Mouse (Mus musculus): ENCODE results near the gene Hrh1. TPM values are rescaled to one million over a fixed set of nuclear protein-coding genes. Genes with fewer than 3 reads are reported as not detected.

Hrh1 gene
- polyA plus RNA-seq, 1 experiment from 2014 or later: not detected

DNA sequence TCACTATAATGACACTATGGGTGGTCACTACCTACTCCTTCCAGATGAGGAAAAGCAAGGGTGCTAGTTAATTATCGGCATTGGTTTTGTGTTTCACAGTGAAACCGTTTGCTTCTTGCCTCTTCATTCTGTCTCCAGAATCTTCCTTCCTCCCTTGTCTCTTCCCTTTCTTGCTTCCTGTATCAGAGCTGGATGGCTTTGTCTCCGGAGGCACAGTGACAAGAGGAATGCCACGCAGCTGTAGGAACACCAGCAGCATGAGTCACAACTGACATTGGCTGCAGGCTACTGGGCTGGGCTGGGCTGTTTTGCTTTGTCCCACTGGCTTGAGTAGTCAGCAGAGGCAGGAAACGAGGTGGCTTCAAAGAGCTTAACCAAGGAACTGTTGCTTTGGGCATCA is 6.4 kb downstream of the Hrh1 start:
- no peak overlapping the region for H3K4me2 ChIP-seq
- peaks cover 15% of the 10 kb centered on the region for H3K27me3 ChIP-seq (ENCODE audit: insufficient read depth, low read length)
- no peak overlapping the region for H3K9ac ChIP-seq
- DNase-seq (no peak), ATAC-seq (ENCODE audit: insufficient read depth) (no peak)
- H3K9me3 ChIP-seq (ENCODE audit: low read depth, low read length): peaks cover 5% of the 10 kb centered on the region; the same call in 1 of the 2 replicates
- WGBS: 38% methylated on average over 5 of the region's 5 CpGs
- H3K27ac ChIP-seq (ENCODE audit: low read depth): no peak overlapping the region
- H3K4me3 ChIP-seq (ENCODE audit: low read depth, low read length): no peak overlapping the region
- TF ChIP-seq CTCF (IDR thresholded peaks at IDR 0.05; ENCODE audit: low read depth): no peak
- no peaks in the 10 kb centered on the region for H3K4me1 ChIP-seq (ENCODE audit: insufficient read depth)
- H3K36me3 ChIP-seq (ENCODE audit: insufficient read depth): no peaks in the 10 kb centered on the region

DNA sequence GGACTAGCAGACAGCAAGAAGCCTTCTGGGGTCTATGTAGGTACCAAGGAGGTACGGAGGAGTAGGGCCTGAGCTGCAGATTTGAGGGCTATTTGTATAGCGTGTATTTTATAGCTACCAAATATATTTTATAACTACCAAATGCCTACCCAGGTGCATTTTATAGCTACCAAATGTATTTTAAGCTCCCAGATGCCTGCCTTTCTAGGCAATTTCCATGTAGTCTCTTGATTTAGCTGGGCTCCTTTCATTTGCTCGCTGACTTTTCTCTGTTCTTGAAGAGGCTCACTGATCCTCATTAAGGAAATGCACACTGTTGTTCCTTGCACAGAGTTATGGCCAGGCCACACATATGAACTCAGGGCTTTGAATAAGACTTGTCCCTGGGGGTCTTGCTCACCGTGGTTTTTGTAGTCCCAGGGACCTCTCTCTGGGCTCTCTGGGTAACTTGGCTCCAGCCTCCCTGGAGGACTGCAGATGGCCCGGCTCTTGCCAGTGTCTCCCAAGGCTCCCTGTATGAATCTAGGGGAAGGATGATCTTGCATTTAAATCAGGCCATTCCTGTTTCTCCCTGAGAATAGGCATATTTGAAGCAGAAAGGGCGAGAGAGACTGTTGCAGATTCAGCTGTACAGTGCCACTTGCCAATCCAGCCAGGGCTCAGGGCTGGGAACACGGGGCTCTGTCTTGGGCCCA is 7.2 kb downstream of the Hrh1 start:
- Histone ChIP-seq H3K27me3 (ENCODE audit: insufficient read depth, low read length) (peaks cover 7% of the 10 kb centered on the region; the same call in 1 of the 2 replicates), H3K36me3 (ENCODE audit: insufficient read depth) (no peaks in the 10 kb centered on the region), H3K27ac (ENCODE audit: low read depth) (no peak overlapping the region), H3K4me2 (no peak overlapping the region), H3K9me3 (ENCODE audit: low read depth, low read length) (peaks cover 5% of the 10 kb centered on the region; the same call in 1 of the 2 replicates), H3K9ac (no peak overlapping the region), H3K4me1 (ENCODE audit: insufficient read depth) (no peaks in the 10 kb centered on the region), H3K4me3 (ENCODE audit: low read depth, low read length) (no peak overlapping the region)
- DNase-seq: no peak
- WGBS: 82% methylated on average over 7 of the region's 7 CpGs
- no peak for TF ChIP-seq CTCF (IDR thresholded peaks at IDR 0.05; ENCODE audit: low read depth)
- no peak for ATAC-seq (ENCODE audit: insufficient read depth)

DNA sequence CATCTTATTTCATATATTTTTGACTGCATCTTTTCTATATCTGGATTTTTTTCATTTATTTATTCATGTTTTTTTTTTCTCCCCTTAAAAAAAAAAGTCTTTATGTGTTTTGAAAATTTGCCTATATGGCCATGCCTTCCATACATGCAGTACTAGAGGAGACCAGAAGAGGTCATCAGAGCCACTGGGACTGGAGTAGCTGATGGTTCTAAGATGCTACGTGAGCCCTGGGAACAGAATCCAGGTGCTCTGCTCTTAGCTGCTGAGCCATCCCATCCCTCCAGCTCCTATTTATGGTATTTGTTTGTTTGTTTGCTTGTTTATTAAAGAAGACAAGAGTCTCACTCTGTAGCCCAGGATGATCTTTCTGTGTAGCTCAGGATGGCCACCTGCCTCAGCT is 8.9 kb downstream of the Hrh1 start:
- no peak overlapping the region for H3K9ac ChIP-seq
- no peaks in the 10 kb centered on the region for H3K36me3 ChIP-seq (ENCODE audit: insufficient read depth)
- TF ChIP-seq CTCF (IDR thresholded peaks at IDR 0.05; ENCODE audit: low read depth): peak; percentile 61
- H3K27me3 ChIP-seq (ENCODE audit: insufficient read depth, low read length): no peaks in the 10 kb centered on the region
- H3K27ac ChIP-seq (ENCODE audit: low read depth): no peak overlapping the region
- ATAC-seq (ENCODE audit: insufficient read depth): no peak
- H3K4me2 ChIP-seq: no peak overlapping the region
- no peak overlapping the region for H3K4me3 ChIP-seq (ENCODE audit: low read depth, low read length)
- H3K4me1 ChIP-seq (ENCODE audit: insufficient read depth): no peaks in the 10 kb centered on the region
- peak; percentile 63 for DNase-seq
- WGBS: 43% methylated on average over 1 of the region's 1 CpGs
- H3K9me3 ChIP-seq (ENCODE audit: low read depth, low read length): peaks cover 5% of the 10 kb centered on the region; the same call in 1 of the 2 replicates

DNA sequence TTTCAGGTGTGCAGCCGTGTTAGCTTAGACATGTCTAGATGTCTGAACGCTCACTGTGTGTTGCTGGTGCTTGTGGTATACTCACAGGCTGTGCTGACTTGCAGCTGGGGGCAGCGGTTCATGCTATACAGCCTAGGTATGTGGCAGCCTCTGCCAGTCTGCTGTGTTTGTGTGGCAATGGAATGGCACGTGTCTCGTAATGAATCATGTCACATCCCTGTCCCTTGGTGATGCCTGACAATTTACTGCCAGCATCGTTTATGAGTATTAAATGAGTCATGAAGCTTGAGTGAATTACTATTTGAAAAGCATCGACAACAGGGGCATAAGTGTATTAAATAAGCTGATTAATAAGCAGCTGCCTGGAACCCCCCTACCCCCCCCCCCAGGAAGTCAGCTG is 9.3 kb downstream of the Hrh1 start:
- ATAC-seq (ENCODE audit: insufficient read depth): no peak
- 84% methylated on average over 7 of the region's 7 CpGs for WGBS
- no peak overlapping the region for H3K4me2 ChIP-seq
- H3K9me3 ChIP-seq (ENCODE audit: low read depth, low read length): peaks cover 3% of the 10 kb centered on the region; the same call in 1 of the 2 replicates
- no peak overlapping the region for H3K27ac ChIP-seq (ENCODE audit: low read depth)
- no peaks in the 10 kb centered on the region for H3K27me3 ChIP-seq (ENCODE audit: insufficient read depth, low read length)
- no peak for DNase-seq
- H3K4me3 ChIP-seq (ENCODE audit: low read depth, low read length): no peak overlapping the region
- TF ChIP-seq CTCF (IDR thresholded peaks at IDR 0.05; ENCODE audit: low read depth): no peak
- H3K9ac ChIP-seq: no peak overlapping the region
- no peaks in the 10 kb centered on the region for H3K36me3 ChIP-seq (ENCODE audit: insufficient read depth)
- no peaks in the 10 kb centered on the region for H3K4me1 ChIP-seq (ENCODE audit: insufficient read depth)

DNA sequence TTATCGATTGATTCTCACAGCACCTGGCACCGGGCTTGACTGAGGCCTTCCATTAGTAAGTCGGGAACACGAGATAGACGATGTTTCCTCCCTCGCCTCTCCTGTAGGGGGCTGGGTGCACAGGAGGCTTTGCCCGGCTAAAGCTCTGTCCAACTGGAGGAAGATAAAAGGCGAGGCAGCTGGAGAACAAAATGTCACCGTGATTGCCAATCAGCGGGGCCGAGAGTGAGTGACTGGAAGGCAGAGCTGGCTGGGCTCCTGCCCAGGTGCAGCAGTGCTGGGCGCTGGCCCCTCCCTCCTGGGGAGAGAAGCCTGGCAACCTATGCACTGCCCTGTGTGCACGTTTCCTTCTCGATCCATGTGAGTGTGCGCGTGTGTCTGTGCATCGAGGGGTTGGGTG is 10.5 kb downstream of the Hrh1 start:
- WGBS: 34% methylated on average over 17 of the region's 17 CpGs
- Histone ChIP-seq H3K9me3 (ENCODE audit: low read depth, low read length) (no peaks in the 10 kb centered on the region), H3K4me2 (no peak overlapping the region), H3K27me3 (ENCODE audit: insufficient read depth, low read length) (no peaks in the 10 kb centered on the region), H3K9ac (no peak overlapping the region), H3K27ac (ENCODE audit: low read depth) (no peak overlapping the region), H3K4me3 (ENCODE audit: low read depth, low read length) (no peak overlapping the region), H3K36me3 (ENCODE audit: insufficient read depth) (no peaks in the 10 kb centered on the region), H3K4me1 (ENCODE audit: insufficient read depth) (no peaks in the 10 kb centered on the region)
- DNase-seq (peak; percentile 26), ATAC-seq (ENCODE audit: insufficient read depth) (no peak)
- peak; percentile 34 for TF ChIP-seq CTCF (IDR thresholded peaks at IDR 0.05; ENCODE audit: low read depth)

DNA sequence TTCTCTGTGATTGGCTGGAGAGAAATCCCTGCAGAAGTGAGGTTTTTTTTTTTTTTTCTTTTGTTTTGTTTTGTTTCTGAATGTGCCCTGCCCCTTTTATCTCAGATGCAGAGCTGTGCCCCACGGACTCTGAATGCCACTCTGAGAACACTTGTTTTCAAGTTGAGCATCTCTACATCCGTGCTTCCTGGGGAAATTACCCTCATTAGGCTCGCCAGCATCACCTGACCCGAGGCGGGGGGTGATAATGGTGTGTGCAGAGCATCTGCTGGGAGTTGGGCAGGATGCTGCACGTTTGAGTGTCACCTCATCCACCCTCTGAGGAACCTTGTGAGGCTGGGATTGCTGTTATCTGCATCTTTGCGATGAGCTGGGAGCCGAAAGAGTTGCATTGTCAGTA is 14.2 kb downstream of the Hrh1 start:
- no peak overlapping the region for H3K4me3 ChIP-seq (ENCODE audit: low read depth, low read length)
- no peak for ATAC-seq (ENCODE audit: insufficient read depth)

DNA sequence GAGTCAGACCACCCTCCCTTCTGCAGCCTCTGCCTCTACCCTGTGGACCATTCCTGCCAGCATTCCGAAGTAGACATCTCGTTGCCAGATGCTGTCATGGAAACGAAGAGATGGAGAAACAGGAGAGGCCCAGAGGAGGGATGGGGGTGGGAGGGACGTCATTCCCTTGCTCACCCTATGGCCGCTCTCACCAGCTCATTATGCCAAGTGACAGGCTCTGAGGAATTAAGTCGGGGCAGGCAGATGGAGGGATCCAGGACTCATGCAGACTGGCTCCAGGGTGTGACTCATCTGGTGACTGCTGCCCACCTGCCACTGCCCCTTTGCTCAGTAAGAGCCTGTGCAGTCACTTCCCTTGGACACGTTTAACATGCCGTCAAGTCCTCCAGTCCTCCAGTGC is 16.8 kb downstream of the Hrh1 start:
- 51% methylated on average over 8 of the region's 8 CpGs for WGBS
- no peaks in the 10 kb centered on the region for H3K9me3 ChIP-seq (ENCODE audit: low read depth, low read length)
- no peak overlapping the region for H3K4me2 ChIP-seq
- no peak overlapping the region for H3K27ac ChIP-seq (ENCODE audit: low read depth)
- ATAC-seq (ENCODE audit: insufficient read depth) (no peak), DNase-seq (no peak)
- TF ChIP-seq CTCF (IDR thresholded peaks at IDR 0.05; ENCODE audit: low read depth): no peak
- no peak overlapping the region for H3K9ac ChIP-seq
- H3K36me3 ChIP-seq (ENCODE audit: insufficient read depth): no peaks in the 10 kb centered on the region
- H3K27me3 ChIP-seq (ENCODE audit: insufficient read depth, low read length): no peaks in the 10 kb centered on the region
- H3K4me1 ChIP-seq (ENCODE audit: insufficient read depth): no peaks in the 10 kb centered on the region
- H3K4me3 ChIP-seq (ENCODE audit: low read depth, low read length): no peak overlapping the region

More for the DNA sequence above, 14.2 kb downstream of the Hrh1 start:
- Histone ChIP-seq H3K9ac (no peak overlapping the region), H3K27me3 (ENCODE audit: insufficient read depth, low read length) (no peaks in the 10 kb centered on the region), H3K36me3 (ENCODE audit: insufficient read depth) (no peaks in the 10 kb centered on the region), H3K4me1 (ENCODE audit: insufficient read depth) (no peaks in the 10 kb centered on the region), H3K4me2 (no peak overlapping the region), H3K9me3 (ENCODE audit: low read depth, low read length) (no peaks in the 10 kb centered on the region), H3K27ac (ENCODE audit: low read depth) (no peak overlapping the region)
- TF ChIP-seq CTCF (IDR thresholded peaks at IDR 0.05; ENCODE audit: low read depth): no peak
- 42% methylated on average over 8 of the region's 8 CpGs for WGBS
- no peak for DNase-seq
